Mouse (Mus musculus) forebrain, postnatal 0 days (tissue): Measurements from ENCODE around the gene Pde4d. TPM values are rescaled to one million over a fixed set of nuclear protein-coding genes. Genes with fewer than 3 reads are reported as not detected.

ENCODE experiments used
- ATAC-seq: fragments of 200-750 bp; cut with Nextera tagmentation; 2 replicates; pipeline ENCODE4 v1.8.0; 2017; ENCODE audit warnings: mild to moderate bottlenecking, moderate library complexity
- DNase-seq: peaks from one replicate; pipeline ENCODE4 v3.0.0-alpha.2; 2015
- H3K27ac ChIP-seq: fragments of 300-500 bp; sonication (generic); 2 replicates; pipeline ENCODE4 v1.5.1; 2014; ENCODE audit warnings: low read depth, mild to moderate bottlenecking, antibody characterized with exemption, low read length, moderate library complexity, mixed read lengths
- H3K27me3 ChIP-seq: fragments of 300-500 bp; sonication (generic); 2 replicates; pipeline ENCODE4 v1.6.1; 2014; ENCODE audit warnings: mild to moderate bottlenecking, low read length, mixed read lengths; ENCODE audit not compliant: insufficient read depth
- H3K36me3 ChIP-seq: fragments of 300-500 bp; sonication (generic); 2 replicates; pipeline ENCODE4 v1.6.1; 2014; ENCODE audit warnings: mild to moderate bottlenecking, moderate library complexity; ENCODE audit not compliant: insufficient read depth
- H3K4me1 ChIP-seq: fragments of 300-500 bp; sonication (generic); 2 replicates; pipeline ENCODE4 v1.6.1; 2014; ENCODE audit warnings: antibody characterized with exemption; ENCODE audit not compliant: insufficient read depth
- H3K4me2 ChIP-seq: fragments of 300-500 bp; sonication (generic); 2 replicates; pipeline ENCODE4 v1.6.1; 2014; ENCODE audit warnings: low read depth, mild to moderate bottlenecking, moderate library complexity
- H3K4me3 ChIP-seq: fragments of 300-500 bp; sonication (generic); 2 replicates; pipeline ENCODE4 v1.5.1; 2014; ENCODE audit warnings: low read depth, low read length, mixed read lengths
- H3K9ac ChIP-seq: fragments of 300-500 bp; sonication (generic); 2 replicates; pipeline ENCODE4 v1.6.1; 2014; ENCODE audit warnings: mild to moderate bottlenecking
- H3K9me3 ChIP-seq: fragments of 300-500 bp; sonication (generic); 2 replicates; pipeline ENCODE4 v1.6.1; 2016; ENCODE audit warnings: low read length
- CTCF ChIP-seq: sonication (generic); IDR thresholded peaks from 2 replicates; pipeline ENCODE4 v1.5.1; 2016; ENCODE audit warnings: antibody characterized with exemption, control low read depth, low read depth
- WGBS: fragments of 180-500 bp; shearing (Covaris S2); extraction: QIAGEN DNeasy Blood & Tissue Kit; methylation state at CpG from one replicate; pipeline ENCODE4 v1.1.7; 2014; 5-methylcytosine and 5-hydroxymethylcytosine counted together
- polyA plus RNA-seq: library from polyadenylated mRNA; unstranded; fragments of >200 nt; fragmentation: Nextera tagmentation; extraction: Ambion mirVana; gene quantifications from 2 replicates; pipeline ENCODE4 v1.2.1, GENCODE M21; 2015
- total RNA-seq: library from RNA; depleted of rRNA; stranded (reverse); fragments of >200 nt; gene quantifications from 2 replicates; pipeline ENCODE4 v1.2.3, GENCODE M21; 2014

The Pde4d gene
- total and polyA plus RNA-seq, 2 experiments from 2014 or later = 13.2 to 78.8 TPM

GRCm38 (mm10) chr13:109790045-109790715 is 1340.4 kb downstream of the Pde4d start:
- DNase-seq (no peak), ATAC-seq (no peak)
- no peaks in the 10 kb centered on the region for H3K4me1 ChIP-seq
- no peaks in the 10 kb centered on the region for H3K9me3 ChIP-seq
- WGBS = 86% methylated on average over 8 of the region's 8 CpGs
- no peak overlapping the region for H3K4me3 ChIP-seq
- no peak for TF ChIP-seq CTCF
- no peaks in the 10 kb centered on the region for H3K36me3 ChIP-seq
- no peak overlapping the region for H3K27ac ChIP-seq
- H3K27me3 ChIP-seq = no peaks in the 10 kb centered on the region
- no peak overlapping the region for H3K9ac ChIP-seq
- H3K4me2 ChIP-seq = no peak overlapping the region

- no peak overlapping the region for H3K4me3 ChIP-seq
- no peaks in the 10 kb centered on the region for H3K9me3 ChIP-seq
- no peaks in the 10 kb centered on the region for H3K27me3 ChIP-seq
- no peak for TF ChIP-seq CTCF
- 87% methylated on average over 9 of the region's 9 CpGs for WGBS
- H3K9ac ChIP-seq = no peak overlapping the region
- H3K36me3 ChIP-seq = no peaks in the 10 kb centered on the region
- H3K4me1 ChIP-seq = no peaks in the 10 kb centered on the region
- H3K4me2 ChIP-seq = no peak overlapping the region
- DNase-seq (no peak), ATAC-seq (no peak)
- H3K27ac ChIP-seq = no peak overlapping the region
Observed at GRCm38 (mm10) chr13:109793918-109794317, 1344.2 kb downstream of the Pde4d start.

- H3K36me3 ChIP-seq = no peaks in the 10 kb centered on the region
- H3K4me1 ChIP-seq = no peaks in the 10 kb centered on the region
- H3K9me3 ChIP-seq = no peaks in the 10 kb centered on the region
- WGBS = 76% methylated on average over 4 of the region's 4 CpGs
- H3K4me2 ChIP-seq = no peak overlapping the region
- ATAC-seq = no peak
- H3K9ac ChIP-seq = no peak overlapping the region
- DNase-seq = no peak
- no peak for TF ChIP-seq CTCF
- no peak overlapping the region for H3K4me3 ChIP-seq
- no peak overlapping the region for H3K27ac ChIP-seq
- H3K27me3 ChIP-seq = no peaks in the 10 kb centered on the region
Observed at GRCm38 (mm10) chr13:109798651-109799050, 1348.9 kb downstream of the Pde4d start.

- no peak for ATAC-seq
- H3K9me3 ChIP-seq = no peaks in the 10 kb centered on the region
- no peaks in the 10 kb centered on the region for H3K27me3 ChIP-seq
- no peak overlapping the region for H3K27ac ChIP-seq
- no peaks in the 10 kb centered on the region for H3K4me1 ChIP-seq
- DNase-seq = no peak
- 69% methylated on average over 4 of the region's 4 CpGs for WGBS
- no peak for TF ChIP-seq CTCF
- H3K36me3 ChIP-seq = no peaks in the 10 kb centered on the region
- no peak overlapping the region for H3K4me3 ChIP-seq
- no peak overlapping the region for H3K4me2 ChIP-seq
- no peak overlapping the region for H3K9ac ChIP-seq
Observed at GRCm38 (mm10) chr13:109802201-109802600, 1352.5 kb downstream of the Pde4d start.

- Histone ChIP-seq H3K4me3 (no peak overlapping the region), H3K27ac (no peak overlapping the region), H3K4me1 (no peaks in the 10 kb centered on the region), H3K9ac (no peak overlapping the region), H3K36me3 (no peaks in the 10 kb centered on the region), H3K9me3 (no peaks in the 10 kb centered on the region), H3K4me2 (no peak overlapping the region), H3K27me3 (no peaks in the 10 kb centered on the region)
- DNase-seq = no peak
- TF ChIP-seq CTCF = no peak
- WGBS = 96% methylated on average over 5 of the region's 5 CpGs
- ATAC-seq = no peak
Observed at GRCm38 (mm10) chr13:109806193-109806966, 1356.6 kb downstream of the Pde4d start.

GRCm38 (mm10) chr13:109807036-109807435 is 1357.3 kb downstream of the Pde4d start:
- H3K4me3 ChIP-seq = no peak overlapping the region
- no peak overlapping the region for H3K27ac ChIP-seq
- WGBS = 87% methylated on average over 2 of the region's 2 CpGs
- no peaks in the 10 kb centered on the region for H3K36me3 ChIP-seq
- TF ChIP-seq CTCF = no peak
- H3K27me3 ChIP-seq = no peaks in the 10 kb centered on the region
- H3K4me1 ChIP-seq = no peaks in the 10 kb centered on the region
- no peak overlapping the region for H3K4me2 ChIP-seq
- no peak overlapping the region for H3K9ac ChIP-seq
- DNase-seq = no peak
- no peak for ATAC-seq
- H3K9me3 ChIP-seq = no peaks in the 10 kb centered on the region

- TF ChIP-seq CTCF = no peak
- DNase-seq = no peak
- 77% methylated on average over 3 of the region's 3 CpGs for WGBS
- no peak overlapping the region for H3K27ac ChIP-seq
- no peaks in the 10 kb centered on the region for H3K36me3 ChIP-seq
- no peak for ATAC-seq
- H3K9me3 ChIP-seq = no peaks in the 10 kb centered on the region
- no peaks in the 10 kb centered on the region for H3K27me3 ChIP-seq
- H3K4me3 ChIP-seq = no peak overlapping the region
- no peak overlapping the region for H3K4me2 ChIP-seq
- no peaks in the 10 kb centered on the region for H3K4me1 ChIP-seq
- H3K9ac ChIP-seq = no peak overlapping the region
Observed at GRCm38 (mm10) chr13:109807446-109807845, 1357.7 kb downstream of the Pde4d start.
